Mouse (Mus musculus): ENCODE measurements around the gene Mcm5. TPM values are rescaled to one million over a fixed set of nuclear protein-coding genes. Genes with fewer than 3 reads are reported as not detected.

Gene Mcm5
- polyA plus RNA-seq, 1 experiment, result 22.0 TPM

GRCm38 (mm10) chr8:75102956-75103355 is 6.4 kb upstream of the Mcm5 start:
- Histone ChIP-seq H3K27me3 (ENCODE audit: control insufficient read depth, insufficient read depth, low read length) (no peaks in the 10 kb centered on the region), H3K4me3 (ENCODE audit: low read depth, low read length) (no peak overlapping the region), H3K4me1 (ENCODE audit: control insufficient read depth, insufficient read depth, insufficient read length, low read length) (no peaks in the 10 kb centered on the region), H3K27ac (ENCODE audit: insufficient read depth, low read depth, low read length) (no peak overlapping the region), H3K36me3 (ENCODE audit: control insufficient read depth, insufficient read depth, low read length) (no peaks in the 10 kb centered on the region)
- TF ChIP-seq CTCF (IDR thresholded peaks at IDR 0.05; ENCODE audit: extremely low read depth, insufficient read length, insufficient replicate concordance, low read depth, low read length) (no peak), POLR2A (IDR thresholded peaks at IDR 0.05; ENCODE audit: low read depth, low read length) (no peak)
- WGBS, result 83% methylated on average over 4 of the region's 4 CpGs

- Histone ChIP-seq H3K27ac (ENCODE audit: insufficient read depth, low read depth, low read length) (no peak overlapping the region), H3K36me3 (ENCODE audit: control insufficient read depth, insufficient read depth, low read length) (no peaks in the 10 kb centered on the region), H3K27me3 (ENCODE audit: control insufficient read depth, insufficient read depth, low read length) (no peaks in the 10 kb centered on the region), H3K4me3 (ENCODE audit: low read depth, low read length) (no peak overlapping the region), H3K4me1 (ENCODE audit: control insufficient read depth, insufficient read depth, insufficient read length, low read length) (no peaks in the 10 kb centered on the region)
- no peak for TF ChIP-seq POLR2A (IDR thresholded peaks at IDR 0.05; ENCODE audit: low read depth, low read length)
- no peak for TF ChIP-seq CTCF (IDR thresholded peaks at IDR 0.05; ENCODE audit: extremely low read depth, insufficient read length, insufficient replicate concordance, low read depth, low read length)
- 50% methylated on average over 8 of the region's 8 CpGs for WGBS
Observed at GRCm38 (mm10) chr8:75103376-75103878, 5.9 kb upstream of the Mcm5 start.

GRCm38 (mm10) chr8:75108527-75109235 is 688 bp upstream of the Mcm5 start:
- Histone ChIP-seq H3K4me3 (ENCODE audit: low read depth, low read length) (peak overlapping the region; percentile 78), H3K27ac (ENCODE audit: insufficient read depth, low read depth, low read length) (peak overlapping the region; percentile 62), H3K27me3 (ENCODE audit: control insufficient read depth, insufficient read depth, low read length) (no peaks in the 10 kb centered on the region), H3K4me1 (ENCODE audit: control insufficient read depth, insufficient read depth, insufficient read length, low read length) (peaks cover 5% of the 10 kb centered on the region), H3K36me3 (ENCODE audit: control insufficient read depth, insufficient read depth, low read length) (peaks cover 6% of the 10 kb centered on the region; the same call in 1 of the 2 replicates)
- TF ChIP-seq POLR2A (IDR thresholded peaks at IDR 0.05; ENCODE audit: low read depth, low read length) (no peak), CTCF (IDR thresholded peaks at IDR 0.05; ENCODE audit: extremely low read depth, insufficient read length, insufficient replicate concordance, low read depth, low read length) (peak; percentile 96)
- WGBS, result under 1% methylated on average over 9 of the region's 9 CpGs

- Histone ChIP-seq H3K27me3 (ENCODE audit: control insufficient read depth, insufficient read depth, low read length) (no peaks in the 10 kb centered on the region), H3K4me1 (ENCODE audit: control insufficient read depth, insufficient read depth, insufficient read length, low read length) (peaks cover 5% of the 10 kb centered on the region), H3K4me3 (ENCODE audit: low read depth, low read length) (peak overlapping the region; percentile 82), H3K27ac (ENCODE audit: insufficient read depth, low read depth, low read length) (no peak overlapping the region), H3K36me3 (ENCODE audit: control insufficient read depth, insufficient read depth, low read length) (peaks cover 8% of the 10 kb centered on the region)
- no peak for TF ChIP-seq POLR2A (IDR thresholded peaks at IDR 0.05; ENCODE audit: low read depth, low read length)
- no peak for TF ChIP-seq CTCF (IDR thresholded peaks at IDR 0.05; ENCODE audit: extremely low read depth, insufficient read length, insufficient replicate concordance, low read depth, low read length)
- WGBS, result 9% methylated on average over 13 of the region's 13 CpGs
Observed at GRCm38 (mm10) chr8:75110093-75110492, 724 bp downstream of the Mcm5 start.

GRCm38 (mm10) chr8:75118505-75118904 is 9.1 kb downstream of the Mcm5 start:
- no peak overlapping the region for H3K4me3 ChIP-seq (ENCODE audit: low read depth, low read length)
- peaks cover 22% of the 10 kb centered on the region for H3K36me3 ChIP-seq (ENCODE audit: control insufficient read depth, insufficient read depth, low read length)
- H3K27ac ChIP-seq (ENCODE audit: insufficient read depth, low read depth, low read length), result no peak overlapping the region
- 83% methylated on average over 1 of the region's 1 CpGs for WGBS
- no peaks in the 10 kb centered on the region for H3K27me3 ChIP-seq (ENCODE audit: control insufficient read depth, insufficient read depth, low read length)
- H3K4me1 ChIP-seq (ENCODE audit: control insufficient read depth, insufficient read depth, insufficient read length, low read length), result no peaks in the 10 kb centered on the region
- no peak for TF ChIP-seq POLR2A (IDR thresholded peaks at IDR 0.05; ENCODE audit: low read depth, low read length)
- no peak for TF ChIP-seq CTCF (IDR thresholded peaks at IDR 0.05; ENCODE audit: extremely low read depth, insufficient read length, insufficient replicate concordance, low read depth, low read length)

- Histone ChIP-seq H3K36me3 (ENCODE audit: control insufficient read depth, insufficient read depth, low read length) (peaks cover 22% of the 10 kb centered on the region), H3K4me3 (ENCODE audit: low read depth, low read length) (no peak overlapping the region), H3K27ac (ENCODE audit: insufficient read depth, low read depth, low read length) (no peak overlapping the region), H3K27me3 (ENCODE audit: control insufficient read depth, insufficient read depth, low read length) (no peaks in the 10 kb centered on the region), H3K4me1 (ENCODE audit: control insufficient read depth, insufficient read depth, insufficient read length, low read length) (no peaks in the 10 kb centered on the region)
- WGBS, result 85% methylated on average over 2 of the region's 2 CpGs
- no peak for TF ChIP-seq CTCF (IDR thresholded peaks at IDR 0.05; ENCODE audit: extremely low read depth, insufficient read length, insufficient replicate concordance, low read depth, low read length)
- no peak for TF ChIP-seq POLR2A (IDR thresholded peaks at IDR 0.05; ENCODE audit: low read depth, low read length)
Observed at GRCm38 (mm10) chr8:75119287-75119686, 9.9 kb downstream of the Mcm5 start.

- Histone ChIP-seq H3K4me1 (ENCODE audit: control insufficient read depth, insufficient read depth, insufficient read length, low read length) (no peaks in the 10 kb centered on the region), H3K36me3 (ENCODE audit: control insufficient read depth, insufficient read depth, low read length) (peaks cover 25% of the 10 kb centered on the region), H3K27me3 (ENCODE audit: control insufficient read depth, insufficient read depth, low read length) (no peaks in the 10 kb centered on the region), H3K27ac (ENCODE audit: insufficient read depth, low read depth, low read length) (no peak overlapping the region), H3K4me3 (ENCODE audit: low read depth, low read length) (no peak overlapping the region)
- no peak for TF ChIP-seq CTCF (IDR thresholded peaks at IDR 0.05; ENCODE audit: extremely low read depth, insufficient read length, insufficient replicate concordance, low read depth, low read length)
- TF ChIP-seq POLR2A (IDR thresholded peaks at IDR 0.05; ENCODE audit: low read depth, low read length), result no peak
- 87% methylated on average over 2 of the region's 2 CpGs for WGBS
Observed at GRCm38 (mm10) chr8:75119747-75120146, 10.4 kb downstream of the Mcm5 start.
